ENCODE assay signal across 10 mouse cellular contexts in genomic region chr1:135846632-135847031, GRCm38 (mm10).
"Had no signal": no experiment of that assay in that cellular context is flagged by ENCODE, and none has a peak within 500 bp of the region (broad histone marks: within the 10 kb centered on the region; RNA-seq: fewer than 3 reads in every experiment).

No protein-coding gene starts in this region.

- ATAC-seq: midbrain, embryonic 15.5 days had no signal

- H3K27ac ChIP-seq: kidney, postnatal 0 days; layer of hippocampus, adult 2 months; limb, embryonic 12.5 days; liver, embryonic 13.5 days; lung, embryonic 15.5 days; midbrain, embryonic 10.5 days; midbrain, embryonic 15.5 days had no signal

- H3K4me3 ChIP-seq: layer of hippocampus, adult 2 months; limb, embryonic 12.5 days; liver, embryonic 13.5 days; lung, embryonic 15.5 days; midbrain, embryonic 10.5 days; midbrain, embryonic 15.5 days had no signal

- H3K4me2 ChIP-seq: limb, embryonic 12.5 days; liver, embryonic 13.5 days; lung, embryonic 15.5 days; midbrain, embryonic 15.5 days had no signal

- H3K36me3 ChIP-seq: limb, embryonic 12.5 days; liver, embryonic 13.5 days; lung, embryonic 15.5 days; midbrain, embryonic 10.5 days; midbrain, embryonic 15.5 days had no signal

- DNase-seq: right cerebral cortex, postnatal 25 days; thymus, adult 18-20 months had no signal

- H3K4me1 ChIP-seq: midbrain, embryonic 15.5 days had no signal

- H3K9ac ChIP-seq: limb, embryonic 12.5 days; liver, embryonic 13.5 days; liver, postnatal 0 days; lung, embryonic 15.5 days; midbrain, embryonic 15.5 days had no signal

- H3K27me3 ChIP-seq: limb, embryonic 12.5 days; lung, embryonic 15.5 days; midbrain, embryonic 15.5 days had no signal

- H3K9me3 ChIP-seq: limb, embryonic 12.5 days; liver, embryonic 13.5 days; lung, embryonic 15.5 days; midbrain, embryonic 10.5 days; midbrain, embryonic 15.5 days had no signal
